Mouse (Mus musculus): ENCODE data around the gene Klk1b9. TPM values are rescaled to one million over a fixed set of nuclear protein-coding genes. Genes with fewer than 3 reads are reported as not detected.
A peak's percentile ranks its signal among the peaks of the same experiment; 100 is the strongest.
"Not testable (repeated sequence)": the region's sequence is repeated elsewhere in the genome, so short reads cannot be mapped to it uniquely, and the experiment has no call there.

The Klk1b9 gene
- polyA plus RNA-seq, 1 experiment: 13.8 TPM

DNA sequence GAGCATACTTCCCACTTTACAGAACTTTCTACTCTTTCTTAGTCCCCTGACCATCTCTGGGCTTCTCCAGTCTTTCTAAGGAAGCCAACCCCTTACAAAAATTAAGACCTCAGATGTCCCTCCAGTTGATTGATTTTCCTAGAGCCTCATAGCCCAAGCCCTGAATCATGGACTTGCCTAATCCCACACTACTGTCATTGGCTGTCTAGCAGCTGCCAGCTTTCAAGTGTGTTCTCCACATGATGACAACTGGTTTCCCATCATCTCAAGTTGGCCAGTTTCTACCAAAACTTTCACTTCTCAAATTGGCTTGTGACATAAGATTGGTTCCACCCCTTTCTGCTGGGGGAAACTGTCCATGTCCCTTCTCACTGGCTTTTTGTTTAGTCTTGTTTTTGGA, 29.0 kb downstream of the Klk1b9 start:
- TF ChIP-seq CTCF (IDR thresholded peaks at IDR 0.05; ENCODE audit: control insufficient read depth, insufficient read depth, insufficient replicate concordance, low read depth, low read length) (no peak), POLR2A (IDR thresholded peaks at IDR 0.05; ENCODE audit: control insufficient read depth, low read depth, low read length) (no peak)
- no peak overlapping the region for H3K27ac ChIP-seq (ENCODE audit: control insufficient read depth, insufficient read depth, low read depth, low read length)

DNA sequence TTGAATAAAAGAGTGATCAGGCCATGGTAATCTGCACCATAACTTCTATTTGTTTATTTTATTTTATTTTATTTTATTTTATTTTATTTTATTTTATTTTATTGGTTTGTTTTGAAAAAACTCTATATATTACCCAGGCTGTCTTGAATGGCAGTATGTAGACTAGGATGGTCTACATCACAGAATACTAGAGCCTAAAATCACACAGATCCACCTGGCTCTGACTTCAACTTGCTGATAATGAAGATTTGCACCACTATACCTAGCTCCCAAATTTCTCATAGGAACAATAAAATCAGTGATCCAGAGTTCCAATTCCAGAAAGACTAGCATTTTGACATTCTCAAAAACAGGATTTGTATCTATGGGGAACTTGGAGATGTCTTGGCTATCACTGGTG, 36.0 kb downstream of the Klk1b9 start, which contains the start of gene Klk1b26:
TSS of gene Klk1b26 (plus strand) at position 301 of the 400 bp plus-strand sequence.
- not testable (repeated sequence) for H3K36me3 ChIP-seq (ENCODE audit: control insufficient read depth, insufficient read depth, low read length); H3K4me1 ChIP-seq (ENCODE audit: control insufficient read depth, insufficient read depth, low read length); H3K27me3 ChIP-seq (ENCODE audit: control insufficient read depth, insufficient read depth, low read length); H3K4me3 ChIP-seq (ENCODE audit: control insufficient read depth, low read depth, low read length); H3K27ac ChIP-seq (ENCODE audit: control insufficient read depth, insufficient read depth, low read depth, low read length)

More for the DNA sequence above, 29.0 kb downstream of the Klk1b9 start:
- Histone ChIP-seq H3K36me3 (ENCODE audit: control insufficient read depth, insufficient read depth, low read length) (no peaks in the 10 kb centered on the region), H3K4me3 (ENCODE audit: control insufficient read depth, low read depth, low read length) (no peak overlapping the region), H3K27me3 (ENCODE audit: control insufficient read depth, insufficient read depth, low read length) (no peaks in the 10 kb centered on the region), H3K4me1 (ENCODE audit: control insufficient read depth, insufficient read depth, low read length) (no peaks in the 10 kb centered on the region)

DNA sequence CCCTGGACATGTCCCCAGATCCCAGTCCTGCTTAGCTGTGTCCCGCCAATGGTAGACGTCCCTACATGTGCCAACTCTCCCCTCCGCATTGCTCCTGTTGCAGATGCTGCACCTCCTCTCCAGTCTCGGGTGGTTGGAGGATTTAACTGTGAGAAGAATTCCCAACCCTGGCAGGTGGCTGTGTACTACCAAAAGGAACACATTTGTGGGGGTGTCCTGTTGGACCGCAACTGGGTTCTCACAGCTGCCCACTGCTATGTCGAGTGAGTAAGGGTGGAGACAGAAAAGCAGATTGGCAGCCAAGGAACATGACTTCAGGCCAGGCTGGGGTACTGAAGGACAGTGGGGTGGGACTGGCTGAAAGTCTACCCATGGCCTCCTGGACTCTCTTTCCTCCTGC, 38.8 kb downstream of the Klk1b9 start:
- not testable (repeated sequence) for H3K4me1 ChIP-seq (ENCODE audit: control insufficient read depth, insufficient read depth, low read length); H3K4me3 ChIP-seq (ENCODE audit: control insufficient read depth, low read depth, low read length); H3K27ac ChIP-seq (ENCODE audit: control insufficient read depth, insufficient read depth, low read depth, low read length); H3K36me3 ChIP-seq (ENCODE audit: control insufficient read depth, insufficient read depth, low read length); H3K27me3 ChIP-seq (ENCODE audit: control insufficient read depth, insufficient read depth, low read length)

DNA sequence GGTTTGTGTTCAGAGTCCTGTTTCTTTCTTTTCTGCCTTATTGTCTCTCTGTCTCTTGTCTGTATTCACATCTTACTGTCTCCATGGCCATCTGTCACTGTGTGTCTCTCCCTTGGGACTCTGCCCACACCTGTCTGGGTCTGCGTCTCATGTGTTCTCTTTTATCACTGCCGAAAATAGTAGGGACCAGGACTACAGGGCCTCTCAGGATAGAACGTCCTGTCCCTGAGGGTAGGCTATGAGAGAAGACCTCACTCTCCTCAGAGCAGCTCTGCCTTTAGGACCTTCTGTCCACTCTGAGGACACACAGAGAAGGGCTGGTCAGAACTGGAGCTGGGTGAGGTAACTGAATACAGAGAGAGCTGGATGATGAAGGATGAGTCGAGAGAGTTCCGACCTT, 39.2 kb downstream of the Klk1b9 start:
- TF ChIP-seq CTCF (IDR thresholded peaks at IDR 0.05; ENCODE audit: control insufficient read depth, insufficient read depth, insufficient replicate concordance, low read depth, low read length): no peak
- TF ChIP-seq POLR2A (IDR thresholded peaks at IDR 0.05; ENCODE audit: control insufficient read depth, low read depth, low read length): no peak
- Histone ChIP-seq H3K27ac (ENCODE audit: control insufficient read depth, insufficient read depth, low read depth, low read length) (no peak overlapping the region), H3K4me3 (ENCODE audit: control insufficient read depth, low read depth, low read length) (peak overlapping the region; percentile 15), H3K27me3 (ENCODE audit: control insufficient read depth, insufficient read depth, low read length) (no peaks in the 10 kb centered on the region), H3K4me1 (ENCODE audit: control insufficient read depth, insufficient read depth, low read length) (no peaks in the 10 kb centered on the region), H3K36me3 (ENCODE audit: control insufficient read depth, insufficient read depth, low read length) (no peaks in the 10 kb centered on the region)

Other genes starting within 250 kb of the Klk1b9 start
- not detected in 2 replicates for gene Klk12, start 207.2 kb upstream of the Klk1b9 start, polyA plus RNA-seq (2012; rRNA removed)
- not detected in 2 replicates for gene Klk11, start 201.5 kb upstream of the Klk1b9 start, polyA plus RNA-seq (2012; rRNA removed)
- not detected in 2 replicates for gene Klk10, start 195.0 kb upstream of the Klk1b9 start, polyA plus RNA-seq (2012; rRNA removed)
- gene Klk9, start 184.2 kb upstream of the Klk1b9 start, polyA plus RNA-seq (2012; rRNA removed): not detected in 2 replicates
- gene Klk8, start 178.5 kb upstream of the Klk1b9 start, polyA plus RNA-seq (2012; rRNA removed): 0.09 and 0.31 TPM in 2 replicates
- gene Klk7, start 164.8 kb upstream of the Klk1b9 start, polyA plus RNA-seq (2012; rRNA removed): not detected in 2 replicates
- 0.10 TPM in 1 of 2 replicates, not detected in the other for gene Klk6, start 151.6 kb upstream of the Klk1b9 start, polyA plus RNA-seq (2012; rRNA removed)
- gene Klk5, start 134.1 kb upstream of the Klk1b9 start, polyA plus RNA-seq (2012; rRNA removed): not detected in 2 replicates
- 0.08 TPM in 1 of 2 replicates, not detected in the other for gene Klk4, start 94.9 kb upstream of the Klk1b9 start, polyA plus RNA-seq (2012; rRNA removed)
- gene Klk15, start 42.3 kb upstream of the Klk1b9 start, polyA plus RNA-seq (2012; rRNA removed): 0.91 and 1.4 TPM in 2 replicates
- gene Klk1b8, start 25.4 kb upstream of the Klk1b9 start, polyA plus RNA-seq (2012; rRNA removed): 93.8 and 107 TPM in 2 replicates
- gene Klk1b1, start 9.3 kb upstream of the Klk1b9 start, polyA plus RNA-seq (2012; rRNA removed): 1.1 and 2.1 TPM in 2 replicates
- gene Klk1b11, start 19.8 kb downstream of the Klk1b9 start, polyA plus RNA-seq (2012; rRNA removed): not detected in 2 replicates
- 13.7 and 14.6 TPM in 2 replicates for gene Klk1b26, start 36.1 kb downstream of the Klk1b9 start, polyA plus RNA-seq (2012; rRNA removed)
- gene Klk1b27, start 76.2 kb downstream of the Klk1b9 start, polyA plus RNA-seq (2012; rRNA removed): 41.9 and 52.7 TPM in 2 replicates
- gene Klk1b21, start 126.3 kb downstream of the Klk1b9 start, polyA plus RNA-seq (2012; rRNA removed): 72.1 and 73.2 TPM in 2 replicates
- 7.0 and 9.2 TPM in 2 replicates for gene Klk1b22, start 136.6 kb downstream of the Klk1b9 start, polyA plus RNA-seq (2012; rRNA removed)
- 0.89 and 1.9 TPM in 2 replicates for gene Klk1b16, start 160.7 kb downstream of the Klk1b9 start, polyA plus RNA-seq (2012; rRNA removed)
- gene Klk1b24, start 212.2 kb downstream of the Klk1b9 start, polyA plus RNA-seq (2012; rRNA removed): 74.1 and 87.1 TPM in 2 replicates
- 5.2 and 7.8 TPM in 2 replicates for gene Klk1b3, start 222.1 kb downstream of the Klk1b9 start, polyA plus RNA-seq (2012; rRNA removed)
- 1.7 and 2.3 TPM in 2 replicates for gene Klk1b4, start 231.4 kb downstream of the Klk1b9 start, polyA plus RNA-seq (2012; rRNA removed)
- gene Klk1b5, start 239.9 kb downstream of the Klk1b9 start, polyA plus RNA-seq (2012; rRNA removed): 3.4 and 4.0 TPM in 2 replicates
- 12.6 and 17.1 TPM in 2 replicates for gene Klk1, start 249.3 kb downstream of the Klk1b9 start, polyA plus RNA-seq (2012; rRNA removed)